Mouse (Mus musculus) forebrain, embryonic 11.5 days (tissue): ENCODE measurements around the gene B630019K06Rik. TPM values are rescaled to one million over a fixed set of nuclear protein-coding genes. Genes with fewer than 3 reads are reported as not detected.
A peak's percentile ranks its signal among the peaks of the same experiment; 100 is the strongest.
"Not testable (repeated sequence)": the region's sequence is repeated elsewhere in the genome, so short reads cannot be mapped to it uniquely, and the experiment has no call there.

Source experiments
- ATAC-seq: fragments of 200-750 bp; cut with Nextera tagmentation; replicated peaks from 2 replicates; pipeline ENCODE4 v1.8.0; 2017; ENCODE audit warnings: moderate TSS enrichment; ENCODE audit not compliant: low FRiP score
- DNase-seq: peaks from one replicate; pipeline ENCODE4 v3.0.0-alpha.2; 2017; ENCODE audit warnings: low spot score
- H3K27ac ChIP-seq: fragments of 300-500 bp; sonication (generic); 2 replicates; pipeline ENCODE4 v1.5.1; 2014; ENCODE audit warnings: low read depth, low read length
- H3K27me3 ChIP-seq: fragments of 300-500 bp; sonication (generic); 2 replicates; pipeline ENCODE4 v1.6.1; 2014; ENCODE audit warnings: mild to moderate bottlenecking, low read length, mixed read lengths; ENCODE audit not compliant: control insufficient read depth, insufficient read depth
- H3K36me3 ChIP-seq: fragments of 300-500 bp; sonication (generic); 2 replicates; pipeline ENCODE4 v1.6.1; 2014; ENCODE audit warnings: mild to moderate bottlenecking, low read length, moderate library complexity, mixed read lengths; ENCODE audit not compliant: control insufficient read depth, insufficient read depth
- H3K4me1 ChIP-seq: fragments of 300-500 bp; sonication (generic); replicated peaks from 2 replicates; pipeline ENCODE4 v1.6.1; 2014; ENCODE audit warnings: low read length, mixed read lengths; ENCODE audit not compliant: control insufficient read depth, insufficient read depth
- H3K4me2 ChIP-seq: fragments of 300-500 bp; sonication (generic); 2 replicates; pipeline ENCODE4 v1.6.1; 2014; ENCODE audit warnings: low read depth, mild to moderate bottlenecking, low read length, moderate library complexity, mixed read lengths; ENCODE audit not compliant: severe bottlenecking
- H3K4me3 ChIP-seq: fragments of 300-500 bp; sonication (generic); 2 replicates; pipeline ENCODE4 v1.5.1; 2014; ENCODE audit warnings: low read depth, low read length
- H3K9ac ChIP-seq: fragments of 300-500 bp; sonication (generic); 2 replicates; pipeline ENCODE4 v1.6.1; 2014; ENCODE audit warnings: low read length
- H3K9me3 ChIP-seq: fragments of 300-500 bp; sonication (generic); 2 replicates; pipeline ENCODE4 v1.6.1; 2016; ENCODE audit warnings: low read length, mixed read lengths; ENCODE audit not compliant: control insufficient read depth
- WGBS: fragments of 180-500 bp; shearing (Covaris S2); extraction: QIAGEN DNeasy Blood & Tissue Kit; methylation state at CpG from one replicate; pipeline ENCODE4 v1.1.7; 2014; 5-methylcytosine and 5-hydroxymethylcytosine counted together
- polyA plus RNA-seq: library from polyadenylated mRNA; unstranded; fragments of >200 nt; fragmentation: Nextera tagmentation; extraction: Ambion mirVana; gene quantifications from 2 replicates; pipeline ENCODE4 v1.2.1, GENCODE M21; 2014

Gene B630019K06Rik
- polyA plus RNA-seq, result 6.3 and 7.1 TPM in 2 replicates

GRCm38 (mm10) chrX:8892343-8893155, at the start of gene B630019K06Rik:
Gene B630019K06Rik, plus strand, starts transcription at chrX:8892382.
- ATAC-seq, result peak; percentile 87
- WGBS, result 28% methylated on average over 57 of the region's 95 CpGs
- no peaks in the 10 kb centered on the region for H3K36me3 ChIP-seq
- H3K4me2 ChIP-seq, result peak within 1 kb of the TSS; percentile 56
- no peaks in the 10 kb centered on the region for H3K27me3 ChIP-seq
- peak; percentile 77 for DNase-seq
- no peaks in the 10 kb centered on the region for H3K4me1 ChIP-seq
- H3K9ac ChIP-seq, result peak within 1 kb of the TSS; percentile 70
- peak within 1 kb of the TSS; percentile 62 for H3K27ac ChIP-seq
- H3K9me3 ChIP-seq, result no peaks in the 10 kb centered on the region
- H3K4me3 ChIP-seq, result peak within 1 kb of the TSS; percentile 46

GRCm38 (mm10) chrX:8843694-8844093, 48.5 kb upstream of the B630019K06Rik start, which contains the start of gene Gm6592:
Gene Gm6592, plus strand, starts transcription at chrX:8843994.
- no peak within 1 kb of the TSS for H3K4me2 ChIP-seq
- ATAC-seq (no peak), DNase-seq (no peak)
- no peaks in the 10 kb centered on the region for H3K9me3 ChIP-seq
- H3K36me3 ChIP-seq, result no peaks in the 10 kb centered on the region
- 77% methylated on average over 1 of the region's 1 CpGs for WGBS
- H3K27me3 ChIP-seq, result no peaks in the 10 kb centered on the region
- no peak within 1 kb of the TSS for H3K9ac ChIP-seq
- no peaks in the 10 kb centered on the region for H3K4me1 ChIP-seq
- no peak within 1 kb of the TSS for H3K4me3 ChIP-seq
- no peak within 1 kb of the TSS for H3K27ac ChIP-seq

- Histone ChIP-seq H3K27me3 (no peaks in the 10 kb centered on the region), H3K4me3 (no peak overlapping the region), H3K9me3 (no peaks in the 10 kb centered on the region), H3K4me1 (no peaks in the 10 kb centered on the region), H3K4me2 (no peak overlapping the region), H3K9ac (no peak overlapping the region), H3K27ac (no peak overlapping the region), H3K36me3 (no peaks in the 10 kb centered on the region)
- no peak for ATAC-seq
- no peak for DNase-seq
- 90% methylated on average over 10 of the region's 10 CpGs for WGBS
Observed at GRCm38 (mm10) chrX:8852486-8852885, 39.7 kb upstream of the B630019K06Rik start.

GRCm38 (mm10) chrX:8864331-8864730, 27.9 kb upstream of the B630019K06Rik start:
- H3K9me3 ChIP-seq, H3K4me2 ChIP-seq, H3K27ac ChIP-seq, H3K4me1 ChIP-seq, H3K9ac ChIP-seq, H3K36me3 ChIP-seq, ATAC-seq, H3K27me3 ChIP-seq, H3K4me3 ChIP-seq: not testable (repeated sequence)
- WGBS, result 6% methylated on average over 3 of the region's 3 CpGs
- peak; percentile 79 for DNase-seq

GRCm38 (mm10) chrX:8873953-8874352, 18.2 kb upstream of the B630019K06Rik start, which contains the start of gene Gm5751:
Gene Gm5751, plus strand, starts transcription at chrX:8874253.
- not testable (repeated sequence) for H3K4me2 ChIP-seq, H3K4me3 ChIP-seq, H3K4me1 ChIP-seq, H3K27me3 ChIP-seq, H3K36me3 ChIP-seq, DNase-seq, ATAC-seq, H3K27ac ChIP-seq, H3K9ac ChIP-seq, H3K9me3 ChIP-seq
- WGBS, result 93% methylated on average over 3 of the region's 4 CpGs

GRCm38 (mm10) chrX:8884336-8884735, 7.8 kb upstream of the B630019K06Rik start:
- no peak overlapping the region for H3K9ac ChIP-seq
- H3K4me1 ChIP-seq, result no peaks in the 10 kb centered on the region
- no peak overlapping the region for H3K27ac ChIP-seq
- H3K9me3 ChIP-seq, result no peaks in the 10 kb centered on the region
- no peak for ATAC-seq
- no peaks in the 10 kb centered on the region for H3K36me3 ChIP-seq
- no peak overlapping the region for H3K4me3 ChIP-seq
- DNase-seq, result no peak
- H3K4me2 ChIP-seq, result no peak overlapping the region
- H3K27me3 ChIP-seq, result no peaks in the 10 kb centered on the region
- WGBS, result 70% methylated on average over 4 of the region's 4 CpGs

- Histone ChIP-seq H3K4me3 (peak overlapping the region; percentile 46), H3K27me3 (no peaks in the 10 kb centered on the region), H3K27ac (no peak overlapping the region), H3K9me3 (no peaks in the 10 kb centered on the region), H3K4me1 (no peaks in the 10 kb centered on the region), H3K4me2 (peak overlapping the region; percentile 56), H3K36me3 (no peaks in the 10 kb centered on the region), H3K9ac (no peak overlapping the region; the same call in 1 of the 2 replicates)
- 46% methylated on average over 3 of the region's 9 CpGs for WGBS
- DNase-seq (no peak), ATAC-seq (peak; percentile 55)
Observed at GRCm38 (mm10) chrX:8891975-8892342, 223 bp upstream of the B630019K06Rik start.

GRCm38 (mm10) chrX:8893182-8893651, 1.0 kb downstream of the B630019K06Rik start:
- Histone ChIP-seq H3K4me2 (peak overlapping the region; percentile 56), H3K27me3 (no peaks in the 10 kb centered on the region), H3K9ac (peak overlapping the region; percentile 70), H3K36me3 (no peaks in the 10 kb centered on the region), H3K9me3 (no peaks in the 10 kb centered on the region), H3K4me1 (no peaks in the 10 kb centered on the region), H3K27ac (peak overlapping the region; percentile 62), H3K4me3 (peak overlapping the region; percentile 46)
- 20% methylated on average over 19 of the region's 42 CpGs for WGBS
- ATAC-seq, result peak; percentile 73
- DNase-seq, result peak; percentile 64
